Mouse (Mus musculus) heart, embryonic 16.5 days (tissue): ENCODE measurements around the gene Rad21l. TPM values are rescaled to one million over a fixed set of nuclear protein-coding genes. Genes with fewer than 3 reads are reported as not detected.

ENCODE experiments used
- ATAC-seq: fragments of 200-750 bp; cut with Nextera tagmentation; replicated peaks from 2 replicates; pipeline ENCODE4 v1.8.0; 2017; ENCODE audit warnings: moderate number of reproducible peaks; ENCODE audit not compliant: insufficient read depth, low FRiP score; ENCODE audit errors: extremely low read depth
- H3K27ac ChIP-seq: fragments of 300-500 bp; sonication (generic); 2 replicates; pipeline ENCODE4 v1.5.1; 2014; ENCODE audit warnings: mild to moderate bottlenecking, low read length, control low read depth, moderate library complexity
- H3K27me3 ChIP-seq: fragments of 300-500 bp; sonication (generic); 2 replicates; pipeline ENCODE4 v1.6.1; 2014; ENCODE audit warnings: low read length, mixed read lengths; ENCODE audit not compliant: control insufficient read depth, insufficient read depth
- H3K36me3 ChIP-seq: fragments of 300-500 bp; sonication (generic); 2 replicates; pipeline ENCODE4 v1.6.1; 2014; ENCODE audit not compliant: control insufficient read depth, insufficient read depth
- H3K4me1 ChIP-seq: fragments of 300-500 bp; sonication (generic); 2 replicates; pipeline ENCODE4 v1.6.1; 2014; ENCODE audit warnings: low read length, mixed read lengths; ENCODE audit not compliant: control insufficient read depth, insufficient read depth
- H3K4me2 ChIP-seq: fragments of 300-500 bp; sonication (generic); 2 replicates; pipeline ENCODE4 v1.6.1; 2014; ENCODE audit warnings: low read depth, mild to moderate bottlenecking, control low read depth, low read length
- H3K4me3 ChIP-seq: fragments of 300-500 bp; sonication (generic); 2 replicates; pipeline ENCODE4 v1.5.1; 2014; ENCODE audit warnings: mild to moderate bottlenecking, control low read depth, low read length
- H3K9ac ChIP-seq: fragments of 300-500 bp; sonication (generic); 2 replicates; pipeline ENCODE4 v1.6.1; 2014; ENCODE audit warnings: low read length, control low read depth
- H3K9me3 ChIP-seq: fragments of 300-500 bp; sonication (generic); replicated peaks from 2 replicates; pipeline ENCODE4 v1.6.1; 2016; ENCODE audit warnings: low read length; ENCODE audit not compliant: control insufficient read depth
- WGBS: fragments of 180-500 bp; shearing (Covaris S2); extraction: QIAGEN DNeasy Blood & Tissue Kit; methylation state at CpG from one replicate; pipeline ENCODE4 v1.1.7; 2014; 5-methylcytosine and 5-hydroxymethylcytosine counted together
- polyA plus RNA-seq: library from polyadenylated mRNA; unstranded; fragments of >200 nt; fragmentation: Nextera tagmentation; extraction: Ambion mirVana; gene quantifications from 2 replicates; pipeline ENCODE4 v1.2.1, GENCODE M21; 2015

The Rad21l gene
- polyA plus RNA-seq, 1 experiment from 2014 or later = not detected

DNA sequence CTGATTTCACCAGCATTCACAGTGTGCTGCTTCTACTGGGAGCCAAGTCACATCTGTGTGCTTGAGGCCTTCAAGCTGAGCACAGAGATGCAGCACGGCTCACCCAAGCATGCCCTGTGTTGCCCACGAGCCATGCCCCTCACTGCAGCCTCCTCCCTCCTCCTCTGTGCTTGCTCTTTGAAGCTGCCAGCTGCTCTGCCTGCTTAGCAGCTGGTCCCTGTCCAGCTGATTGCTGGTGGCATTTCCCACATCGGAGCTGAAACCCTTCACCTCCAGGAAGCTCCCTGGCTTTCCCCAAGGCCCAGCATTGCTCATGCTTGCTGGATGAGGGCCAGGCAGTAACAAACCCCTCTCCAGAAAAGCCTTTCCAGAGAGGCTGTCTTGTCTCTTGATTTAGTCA lies 58.4 kb downstream of the Rad21l start:
- Histone ChIP-seq H3K9me3 (no peaks in the 10 kb centered on the region), H3K36me3 (no peaks in the 10 kb centered on the region), H3K27ac (no peak overlapping the region), H3K4me2 (no peak overlapping the region), H3K4me1 (no peaks in the 10 kb centered on the region), H3K4me3 (no peak overlapping the region), H3K27me3 (0 out of 2 replicates have a peak, but pooled peaks cover 2% of the 10 kb centered on the region), H3K9ac (no peak overlapping the region)
- no peak for ATAC-seq
- WGBS = 48% methylated on average over 3 of the region's 3 CpGs

GRCm38 (mm10) chr2:151608435-151608834 lies 59.9 kb downstream of the Rad21l start:
- Histone ChIP-seq H3K9ac (no peak overlapping the region), H3K27ac (no peak overlapping the region), H3K27me3 (0 out of 2 replicates have a peak, but pooled peaks cover 2% of the 10 kb centered on the region), H3K4me2 (no peak overlapping the region), H3K36me3 (no peaks in the 10 kb centered on the region), H3K4me3 (no peak overlapping the region), H3K4me1 (no peaks in the 10 kb centered on the region), H3K9me3 (no peaks in the 10 kb centered on the region)
- no peak for ATAC-seq
- WGBS = 62% methylated on average over 1 of the region's 1 CpGs

DNA sequence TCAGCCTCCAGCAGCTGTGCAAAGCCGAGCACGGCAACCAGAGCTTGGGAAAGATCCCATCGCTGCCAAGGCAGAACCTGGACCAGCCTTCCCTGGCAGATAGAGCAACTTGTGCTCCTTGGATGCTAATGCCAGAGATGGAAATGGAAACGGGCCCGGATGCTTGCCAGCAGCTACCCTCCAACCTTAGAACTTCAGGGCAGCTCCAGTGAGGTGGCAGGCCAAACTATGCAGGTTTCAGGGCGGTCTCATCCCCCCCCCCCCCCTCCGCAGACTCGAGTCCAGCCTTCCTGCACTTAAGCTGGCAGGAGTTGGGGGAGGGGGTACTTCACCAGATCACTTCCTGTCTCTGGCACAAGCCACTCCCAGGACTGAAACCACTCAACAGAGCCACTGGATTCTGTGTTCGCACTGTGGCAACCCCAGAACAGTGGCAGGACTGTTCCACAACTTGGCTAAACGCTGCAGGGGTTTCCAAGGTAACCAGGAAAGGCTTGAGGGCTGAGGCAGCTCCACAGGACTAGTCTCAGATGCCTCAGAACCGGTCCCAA lies 62.8 kb downstream of the Rad21l start:
- 0 out of 2 replicates have a peak, but pooled peaks cover 2% of the 10 kb centered on the region for H3K27me3 ChIP-seq
- H3K9me3 ChIP-seq = no peaks in the 10 kb centered on the region
- no peaks in the 10 kb centered on the region for H3K4me1 ChIP-seq
- H3K4me2 ChIP-seq = no peak overlapping the region
- H3K4me3 ChIP-seq = no peak overlapping the region
- ATAC-seq = no peak
- H3K27ac ChIP-seq = no peak overlapping the region
- H3K9ac ChIP-seq = no peak overlapping the region
- H3K36me3 ChIP-seq = no peaks in the 10 kb centered on the region
- WGBS = 35% methylated on average over 11 of the region's 11 CpGs

DNA sequence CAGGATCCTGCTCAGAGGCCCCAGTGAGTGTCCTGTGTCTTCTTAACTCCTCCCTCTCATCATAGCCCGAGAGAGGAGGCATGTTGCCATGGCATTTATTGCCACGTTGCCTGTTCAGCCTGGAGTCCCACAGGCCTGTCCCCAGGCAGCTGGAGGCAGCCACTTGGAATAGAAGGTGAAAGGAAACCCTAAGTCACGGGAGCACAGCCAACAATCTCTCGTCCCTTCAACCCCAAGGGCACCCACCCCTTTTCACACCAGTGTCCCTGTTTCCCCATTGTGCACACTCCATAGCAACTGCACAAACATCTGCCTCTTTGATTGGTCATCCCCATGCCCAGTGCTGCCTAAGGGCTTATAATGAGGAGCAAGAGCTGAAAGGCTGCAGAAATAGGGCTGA lies 64.7 kb downstream of the Rad21l start:
- 0 out of 2 replicates have a peak, but pooled peaks cover 2% of the 10 kb centered on the region for H3K27me3 ChIP-seq
- no peaks in the 10 kb centered on the region for H3K36me3 ChIP-seq
- H3K27ac ChIP-seq = no peak overlapping the region
- no peak overlapping the region for H3K9ac ChIP-seq
- ATAC-seq = no peak
- no peak overlapping the region for H3K4me3 ChIP-seq
- H3K4me1 ChIP-seq = no peaks in the 10 kb centered on the region
- H3K4me2 ChIP-seq = no peak overlapping the region
- WGBS = 37% methylated on average over 4 of the region's 4 CpGs
- no peaks in the 10 kb centered on the region for H3K9me3 ChIP-seq

DNA sequence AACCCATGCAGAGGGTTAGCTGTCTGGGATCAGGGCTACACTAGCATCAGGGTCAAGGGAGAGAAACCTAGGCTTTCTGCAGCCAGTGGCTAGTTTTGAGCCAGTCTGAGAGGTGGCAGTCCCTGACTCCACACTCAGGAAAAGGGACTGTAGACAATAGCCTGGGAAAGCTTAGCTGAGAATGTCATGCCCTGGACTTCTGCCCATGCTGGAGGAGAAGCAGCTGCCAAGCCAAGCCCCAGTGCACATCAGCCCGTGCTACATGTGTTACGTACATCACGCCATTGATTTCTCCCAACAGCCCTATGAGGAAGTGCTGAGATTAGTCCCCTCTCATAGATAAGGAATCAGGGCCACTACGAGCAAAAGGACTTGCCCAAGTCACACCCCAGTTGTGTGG lies 66.2 kb downstream of the Rad21l start:
- WGBS = 32% methylated on average over 4 of the region's 4 CpGs
- Histone ChIP-seq H3K36me3 (no peaks in the 10 kb centered on the region), H3K4me1 (no peaks in the 10 kb centered on the region), H3K4me3 (no peak overlapping the region), H3K27ac (no peak overlapping the region), H3K9me3 (no peaks in the 10 kb centered on the region), H3K27me3 (0 out of 2 replicates have a peak, but pooled peaks cover 2% of the 10 kb centered on the region), H3K4me2 (no peak overlapping the region), H3K9ac (no peak overlapping the region)
- ATAC-seq = no peak

GRCm38 (mm10) chr2:151598068-151598467 lies 70.3 kb downstream of the Rad21l start:
- Histone ChIP-seq H3K9me3 (no peaks in the 10 kb centered on the region), H3K4me3 (no peak overlapping the region), H3K27ac (no peak overlapping the region), H3K27me3 (0 out of 2 replicates have a peak, but pooled peaks cover 2% of the 10 kb centered on the region), H3K4me1 (no peaks in the 10 kb centered on the region), H3K9ac (no peak overlapping the region), H3K4me2 (no peak overlapping the region), H3K36me3 (no peaks in the 10 kb centered on the region)
- no peak for ATAC-seq
- WGBS = 58% methylated on average over 2 of the region's 2 CpGs

Other genes with a start within 250 kb of the Rad21l start
- gene 4921509C19Rik, start 192.4 kb downstream of the Rad21l start, polyA plus RNA-seq = not detected in 2 replicates
- gene Nsfl1c, start 174.4 kb downstream of the Rad21l start, polyA plus RNA-seq = 148 and 150 TPM in 2 replicates
- 640 and 684 TPM in 2 replicates for gene Fkbp1a, start 126.0 kb downstream of the Rad21l start, polyA plus RNA-seq
- 2.2 and 2.6 TPM in 2 replicates for gene Sdcbp2, start 95.9 kb downstream of the Rad21l start, polyA plus RNA-seq
- 0.05 and 0.10 TPM in 2 replicates for gene Snph, start 35.9 kb downstream of the Rad21l start, polyA plus RNA-seq
- gene Tmem74b, start 33.5 kb upstream of the Rad21l start, polyA plus RNA-seq = 3.1 and 3.2 TPM in 2 replicates
- gene Psmf1, start 75.7 kb upstream of the Rad21l start, polyA plus RNA-seq = 28.2 and 32.4 TPM in 2 replicates
- 0.07 TPM in 1 of 2 replicates, not detected in the other for gene Rspo4, start 174.4 kb upstream of the Rad21l start, polyA plus RNA-seq
- 0.69 and 2.0 TPM in 2 replicates for gene Angpt4, start 242.7 kb upstream of the Rad21l start, polyA plus RNA-seq